Mouse (Mus musculus) hindbrain, embryonic 12.5 days (tissue): ENCODE measurements at regions not wholly inside any gene's neighbourhood (a gene's known extent, or its start where the extent isn't known, plus 50 kb on each side); places are given as distances from the start of the nearest gene placed in this dataset.
A peak's percentile ranks its signal among the peaks of the same experiment; 100 is the strongest.

Source experiments
- ATAC-seq: fragments of 200-750 bp; cut with Nextera tagmentation; 2 replicates; pipeline ENCODE4 v1.8.0; 2017; ENCODE audit warnings: moderate TSS enrichment; ENCODE audit not compliant: low FRiP score
- H3K27ac ChIP-seq: fragments of 300-500 bp; sonication (generic); 2 replicates; pipeline ENCODE4 v1.5.1; 2016; ENCODE audit warnings: mild to moderate bottlenecking
- H3K27me3 ChIP-seq: fragments of 300-500 bp; sonication (generic); 2 replicates; pipeline ENCODE4 v1.6.1; 2016; ENCODE audit warnings: mild to moderate bottlenecking
- H3K36me3 ChIP-seq: fragments of 300-500 bp; sonication (generic); 2 replicates; pipeline ENCODE4 v1.6.1; 2016; ENCODE audit warnings: mild to moderate bottlenecking
- H3K4me1 ChIP-seq: fragments of 300-500 bp; sonication (generic); 2 replicates; pipeline ENCODE4 v1.6.1; 2016
- H3K4me2 ChIP-seq: fragments of 300-500 bp; sonication (generic); replicated peaks from 2 replicates; pipeline ENCODE4 v1.6.1; 2016; ENCODE audit warnings: mild to moderate bottlenecking
- H3K4me3 ChIP-seq: fragments of 300-500 bp; sonication (generic); 2 replicates; pipeline ENCODE4 v1.5.1; 2016; ENCODE audit warnings: mild to moderate bottlenecking
- H3K9ac ChIP-seq: fragments of 300-500 bp; sonication (generic); 2 replicates; pipeline ENCODE4 v1.6.1; 2016; ENCODE audit warnings: mild to moderate bottlenecking, moderate library complexity
- H3K9me3 ChIP-seq: fragments of 300-500 bp; sonication (generic); replicated peaks from 2 replicates; pipeline ENCODE4 v1.6.1; 2016; ENCODE audit warnings: mild to moderate bottlenecking
- WGBS: fragments of 180-500 bp; shearing (Covaris S2); methylation state at CpG from one replicate; pipeline ENCODE4 v1.1.7; 2016; 5-methylcytosine and 5-hydroxymethylcytosine counted together

DNA sequence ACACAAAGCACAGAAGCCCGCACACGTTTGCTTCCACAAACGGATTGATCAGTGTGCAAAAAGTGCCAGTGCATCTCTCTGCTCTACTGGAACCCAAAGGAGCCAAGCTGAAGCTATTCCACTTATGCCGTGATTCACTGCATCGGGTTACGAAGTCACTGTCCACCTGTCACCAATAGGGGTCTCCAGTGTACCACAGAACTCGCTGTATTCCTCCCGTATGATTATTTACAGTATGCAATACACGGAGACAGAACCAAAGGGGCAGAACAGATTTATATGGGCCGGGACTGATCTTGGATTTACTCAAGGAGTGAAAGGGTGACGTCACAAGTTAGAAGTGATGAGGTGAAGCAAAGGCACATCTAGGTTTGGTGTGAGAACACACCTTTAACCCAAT lies 155.5 kb upstream of the Atp5g3 start:
- peak; percentile 69 for ATAC-seq
- Histone ChIP-seq H3K27me3 (peaks cover 7% of the 10 kb centered on the region; the same call in 1 of the 2 replicates), H3K9ac (no peak overlapping the region), H3K4me2 (no peak overlapping the region; the same call in 1 of the 2 replicates), H3K27ac (no peak overlapping the region), H3K4me1 (0 out of 2 replicates have a peak, but pooled peaks cover 5% of the 10 kb centered on the region), H3K36me3 (no peaks in the 10 kb centered on the region), H3K4me3 (no peak overlapping the region), H3K9me3 (no peaks in the 10 kb centered on the region)
- 3% methylated on average over 11 of the region's 11 CpGs for WGBS

DNA sequence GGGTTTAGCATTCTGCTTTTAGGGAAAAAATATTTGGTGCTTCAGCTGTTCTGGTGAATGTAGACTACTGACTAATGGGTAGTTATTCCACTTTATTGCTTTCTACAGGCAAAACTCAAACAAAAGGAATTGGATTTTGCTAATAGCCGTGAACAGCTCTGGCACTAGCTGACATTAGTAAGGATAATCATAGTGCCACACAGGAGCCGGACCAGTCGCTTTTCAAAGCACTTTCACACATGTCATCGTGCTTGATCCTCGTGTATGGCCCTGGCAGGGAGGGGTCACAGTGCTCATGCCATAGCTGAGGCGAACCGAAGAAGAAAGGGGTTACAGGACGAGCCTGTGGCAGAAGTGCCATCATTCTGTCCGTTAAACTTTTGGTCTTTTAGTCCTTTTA lies 153.2 kb upstream of the Atp5g3 start:
- 0 out of 2 replicates have a peak, but pooled peaks have one; percentile 22 for ATAC-seq
- Histone ChIP-seq H3K9me3 (no peaks in the 10 kb centered on the region), H3K27ac (peak overlapping the region; percentile 66; the same call in 1 of the 2 replicates), H3K4me1 (0 out of 2 replicates have a peak, but pooled peaks cover 5% of the 10 kb centered on the region), H3K36me3 (no peaks in the 10 kb centered on the region), H3K4me3 (no peak overlapping the region), H3K9ac (no peak overlapping the region), H3K27me3 (peaks cover 7% of the 10 kb centered on the region; the same call in 1 of the 2 replicates), H3K4me2 (peak overlapping the region; percentile 37; the same call in 1 of the 2 replicates)
- 62% methylated on average over 9 of the region's 9 CpGs for WGBS

DNA sequence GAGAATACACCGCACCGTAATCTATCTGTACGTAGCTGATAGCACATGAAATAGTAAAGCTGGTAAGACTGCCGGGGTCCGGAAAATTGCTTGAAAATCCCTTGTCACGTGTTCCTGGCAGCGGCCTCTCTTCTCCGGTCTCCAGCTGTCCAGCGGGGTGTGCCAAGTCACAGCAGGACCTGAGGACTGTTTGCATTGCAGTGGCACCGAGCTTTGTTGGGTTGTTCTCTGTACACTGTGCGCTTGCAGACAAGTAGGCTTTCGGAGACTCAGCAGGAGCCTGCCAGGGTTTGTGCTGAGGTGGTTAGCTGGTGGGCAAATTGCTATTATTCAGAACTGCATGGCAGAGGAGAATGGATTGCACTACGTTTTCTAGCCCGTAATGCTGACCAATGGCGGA lies 152.7 kb upstream of the Atp5g3 start:
- WGBS = 52% methylated on average over 15 of the region's 15 CpGs
- no peak overlapping the region for H3K4me3 ChIP-seq
- peak overlapping the region; percentile 66 for H3K27ac ChIP-seq
- 0 out of 2 replicates have a peak, but pooled peaks cover 5% of the 10 kb centered on the region for H3K4me1 ChIP-seq
- no peaks in the 10 kb centered on the region for H3K9me3 ChIP-seq
- H3K36me3 ChIP-seq = no peaks in the 10 kb centered on the region
- H3K27me3 ChIP-seq = peaks cover 7% of the 10 kb centered on the region; the same call in 1 of the 2 replicates
- no peak overlapping the region for H3K9ac ChIP-seq
- peak; percentile 86 for ATAC-seq
- peak overlapping the region; percentile 37 for H3K4me2 ChIP-seq

DNA sequence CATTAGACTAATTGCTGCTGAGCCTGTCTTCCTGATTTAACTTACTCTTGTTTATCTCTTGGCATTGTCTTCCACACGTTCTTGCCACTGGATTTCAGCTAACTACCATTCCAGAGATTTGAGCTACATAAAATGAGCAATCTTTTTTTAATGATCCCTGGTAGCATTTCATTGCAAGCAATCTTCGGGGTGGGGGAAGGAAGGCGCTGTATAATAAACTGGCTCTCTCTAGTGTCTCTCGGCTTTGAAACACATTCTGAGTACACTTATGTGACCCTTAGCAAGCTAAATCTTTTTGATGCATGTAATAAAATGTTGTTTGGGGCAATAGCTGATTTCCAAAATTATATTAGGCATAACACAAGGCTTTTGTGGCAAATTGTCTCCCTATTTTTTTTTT lies 152.2 kb upstream of the Atp5g3 start:
- WGBS = 70% methylated on average over 4 of the region's 4 CpGs
- Histone ChIP-seq H3K36me3 (no peaks in the 10 kb centered on the region), H3K4me3 (no peak overlapping the region), H3K4me1 (0 out of 2 replicates have a peak, but pooled peaks cover 5% of the 10 kb centered on the region), H3K27ac (peak overlapping the region; percentile 66), H3K4me2 (peak overlapping the region; percentile 37; the same call in 1 of the 2 replicates), H3K27me3 (peaks cover 7% of the 10 kb centered on the region; the same call in 1 of the 2 replicates), H3K9me3 (no peaks in the 10 kb centered on the region), H3K9ac (no peak overlapping the region)
- ATAC-seq = no peak

DNA sequence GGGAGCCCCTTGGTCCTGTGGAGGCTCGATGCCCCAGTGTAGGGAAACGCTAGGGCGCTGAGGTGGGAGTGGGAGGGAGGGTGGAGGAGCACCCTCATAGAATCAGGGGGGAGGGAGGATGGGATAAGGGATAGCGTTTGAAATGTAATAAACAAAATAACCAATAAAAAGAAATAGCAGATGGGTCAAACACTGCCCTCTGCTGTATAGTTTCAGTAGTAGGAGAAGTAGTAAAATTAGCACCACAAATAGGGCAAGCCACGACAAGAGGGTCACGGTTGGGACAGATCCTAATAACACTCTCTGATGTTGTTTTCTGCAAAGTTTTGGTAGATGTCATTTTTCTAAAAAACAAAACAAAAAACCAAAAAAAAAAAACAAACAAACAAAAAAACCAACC lies 131.3 kb upstream of the Atp5g3 start:
- H3K4me3 ChIP-seq = no peak overlapping the region
- no peaks in the 10 kb centered on the region for H3K27me3 ChIP-seq
- no peak for ATAC-seq
- no peak overlapping the region for H3K27ac ChIP-seq
- 78% methylated on average over 6 of the region's 6 CpGs for WGBS
- H3K36me3 ChIP-seq = no peaks in the 10 kb centered on the region
- no peak overlapping the region for H3K4me2 ChIP-seq
- H3K9me3 ChIP-seq = no peaks in the 10 kb centered on the region
- H3K9ac ChIP-seq = no peak overlapping the region
- H3K4me1 ChIP-seq = no peaks in the 10 kb centered on the region

DNA sequence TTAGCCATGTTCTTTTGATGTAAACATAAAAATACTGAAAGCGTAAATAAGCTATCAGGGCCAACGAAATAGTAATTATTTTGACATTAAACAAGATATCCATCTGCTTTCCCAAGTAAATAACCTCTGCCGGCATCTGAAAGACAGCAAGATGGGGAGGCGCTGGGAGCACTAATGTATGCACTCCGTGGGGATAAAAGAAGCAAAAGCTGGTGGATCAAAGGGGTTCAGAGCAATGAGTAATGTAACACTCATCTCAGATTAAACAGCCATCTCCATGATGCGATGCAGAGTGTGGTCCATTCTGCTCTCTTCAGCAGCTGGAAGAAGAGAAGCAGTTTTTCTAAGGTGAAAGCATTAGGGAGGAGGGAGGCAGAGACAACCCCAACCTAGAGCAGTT lies 128.5 kb upstream of the Atp5g3 start:
- 53% methylated on average over 6 of the region's 6 CpGs for WGBS
- H3K4me2 ChIP-seq = no peak overlapping the region
- H3K4me3 ChIP-seq = no peak overlapping the region
- no peaks in the 10 kb centered on the region for H3K9me3 ChIP-seq
- no peak for ATAC-seq
- no peak overlapping the region for H3K27ac ChIP-seq
- H3K27me3 ChIP-seq = no peaks in the 10 kb centered on the region
- no peaks in the 10 kb centered on the region for H3K36me3 ChIP-seq
- no peaks in the 10 kb centered on the region for H3K4me1 ChIP-seq
- H3K9ac ChIP-seq = no peak overlapping the region

DNA sequence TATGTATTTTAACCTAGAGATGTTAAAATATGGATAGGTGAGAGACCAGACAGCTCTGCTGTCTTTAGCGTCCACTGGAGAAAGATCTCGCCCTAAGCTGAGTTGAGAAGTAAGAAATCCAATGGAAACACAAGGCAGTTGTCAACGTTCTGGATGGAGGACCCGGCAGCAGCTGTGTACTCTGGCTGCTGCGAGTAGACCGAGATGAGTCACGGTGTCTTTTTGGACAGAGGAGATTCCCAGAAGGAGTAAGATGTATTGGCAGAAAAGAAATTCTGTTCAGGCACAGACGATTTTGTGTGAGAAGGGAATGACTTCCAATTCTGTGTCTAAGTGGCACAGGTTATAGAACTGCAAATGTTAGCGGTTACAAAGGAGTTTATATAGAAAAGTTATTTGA lies 124.9 kb upstream of the Atp5g3 start:
- no peaks in the 10 kb centered on the region for H3K27me3 ChIP-seq
- no peak overlapping the region for H3K4me3 ChIP-seq
- no peaks in the 10 kb centered on the region for H3K36me3 ChIP-seq
- H3K9me3 ChIP-seq = no peaks in the 10 kb centered on the region
- no peak for ATAC-seq
- H3K9ac ChIP-seq = no peak overlapping the region
- WGBS = 92% methylated on average over 9 of the region's 9 CpGs
- H3K4me2 ChIP-seq = no peak overlapping the region
- H3K27ac ChIP-seq = no peak overlapping the region
- no peaks in the 10 kb centered on the region for H3K4me1 ChIP-seq

- H3K9ac ChIP-seq = no peak overlapping the region
- 74% methylated on average over 11 of the region's 11 CpGs for WGBS
Measured at GRCm38 (mm10) chr2:74032177-74033021, 121.3 kb upstream of the Atp5g3 start.

DNA sequence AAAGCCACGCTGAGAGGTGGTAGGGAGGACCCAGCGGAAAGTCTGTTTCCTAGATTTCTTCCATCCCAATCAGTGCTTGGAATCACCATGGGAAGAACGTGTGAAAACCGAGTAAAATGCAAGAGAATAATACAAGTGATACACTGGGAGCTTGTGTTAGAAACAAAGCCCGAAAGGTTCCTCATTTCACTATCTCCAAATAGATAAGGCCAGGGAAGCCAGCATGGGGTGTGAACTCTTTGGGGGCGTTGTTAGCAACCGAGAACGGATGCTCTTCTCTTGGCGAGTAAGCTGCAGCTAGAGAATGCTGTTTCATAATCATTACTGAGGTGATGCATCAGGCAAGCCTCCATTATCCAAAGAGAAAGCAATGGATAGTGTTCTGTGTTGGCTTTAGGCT lies 118.8 kb upstream of the Atp5g3 start:
- no peak overlapping the region for H3K4me2 ChIP-seq
- H3K9me3 ChIP-seq = no peaks in the 10 kb centered on the region
- no peak overlapping the region for H3K4me3 ChIP-seq
- ATAC-seq = no peak
- no peaks in the 10 kb centered on the region for H3K4me1 ChIP-seq
- no peak overlapping the region for H3K9ac ChIP-seq
- H3K36me3 ChIP-seq = no peaks in the 10 kb centered on the region
- 89% methylated on average over 9 of the region's 9 CpGs for WGBS
- no peak overlapping the region for H3K27ac ChIP-seq
- no peaks in the 10 kb centered on the region for H3K27me3 ChIP-seq

More at GRCm38 (mm10) chr2:74032177-74033021, 121.3 kb upstream of the Atp5g3 start:
- no peaks in the 10 kb centered on the region for H3K9me3 ChIP-seq
- H3K4me2 ChIP-seq = no peak overlapping the region
- H3K4me3 ChIP-seq = no peak overlapping the region
- H3K27me3 ChIP-seq = no peaks in the 10 kb centered on the region
- H3K27ac ChIP-seq = no peak overlapping the region
- no peaks in the 10 kb centered on the region for H3K4me1 ChIP-seq
- no peak for ATAC-seq
- H3K36me3 ChIP-seq = no peaks in the 10 kb centered on the region

- 55% methylated on average over 11 of the region's 11 CpGs for WGBS
- Histone ChIP-seq H3K9me3 (no peaks in the 10 kb centered on the region), H3K9ac (no peak overlapping the region), H3K27ac (peak overlapping the region; percentile 45; the same call in 1 of the 2 replicates), H3K36me3 (no peaks in the 10 kb centered on the region), H3K4me1 (no peaks in the 10 kb centered on the region), H3K4me3 (no peak overlapping the region), H3K4me2 (no peak overlapping the region), H3K27me3 (no peaks in the 10 kb centered on the region)
- no peak for ATAC-seq
Measured at GRCm38 (mm10) chr2:74027404-74028104, 116.4 kb upstream of the Atp5g3 start.

DNA sequence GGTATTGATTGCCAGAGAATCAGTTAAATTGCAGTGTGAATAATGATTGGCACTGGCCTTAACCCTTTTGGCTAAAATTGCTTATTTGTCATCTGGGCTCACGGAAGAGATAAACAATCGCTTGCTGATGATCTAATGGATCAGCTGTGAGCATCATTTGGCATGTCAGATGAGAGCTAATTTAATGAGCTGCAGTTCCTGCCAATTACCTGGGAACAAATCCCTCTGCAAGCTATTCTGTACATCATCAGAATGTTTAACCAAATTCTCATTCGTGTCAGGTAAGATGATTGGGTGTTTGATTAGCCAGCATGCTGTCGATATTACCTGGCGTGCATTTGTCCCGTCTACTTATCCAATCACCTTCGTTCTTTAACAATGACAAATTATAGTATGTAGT lies 104.0 kb upstream of the Atp5g3 start:
- no peak overlapping the region for H3K4me2 ChIP-seq
- H3K4me1 ChIP-seq = no peaks in the 10 kb centered on the region
- no peaks in the 10 kb centered on the region for H3K9me3 ChIP-seq
- H3K4me3 ChIP-seq = no peak overlapping the region
- 75% methylated on average over 7 of the region's 7 CpGs for WGBS
- no peak overlapping the region for H3K9ac ChIP-seq
- H3K36me3 ChIP-seq = no peaks in the 10 kb centered on the region
- no peak for ATAC-seq
- no peaks in the 10 kb centered on the region for H3K27me3 ChIP-seq
- no peak overlapping the region for H3K27ac ChIP-seq

- Histone ChIP-seq H3K36me3 (no peaks in the 10 kb centered on the region), H3K4me1 (no peaks in the 10 kb centered on the region), H3K9me3 (no peaks in the 10 kb centered on the region), H3K4me3 (no peak overlapping the region), H3K27me3 (no peaks in the 10 kb centered on the region), H3K9ac (no peak overlapping the region), H3K4me2 (no peak overlapping the region), H3K27ac (no peak overlapping the region)
- 89% methylated on average over 3 of the region's 3 CpGs for WGBS
- ATAC-seq = no peak
Measured at GRCm38 (mm10) chr2:74014201-74014600, 103.1 kb upstream of the Atp5g3 start.
